Mouse (Mus musculus) heart, embryonic 14.5 days (tissue): Measurements from ENCODE around the gene Cebpz. TPM values are rescaled to one million over a fixed set of nuclear protein-coding genes. Genes with fewer than 3 reads are reported as not detected.

ENCODE experiments used
- ATAC-seq: fragments of 200-750 bp; cut with Nextera tagmentation; 2 replicates; pipeline ENCODE4 v1.8.0; 2017; ENCODE audit warnings: low read depth, moderate TSS enrichment; ENCODE audit not compliant: insufficient number of reproducible peaks, insufficient read depth, low FRiP score
- H3K27ac ChIP-seq, 2 experiments: fragments of 200-500 bp in 1 of 2; fragments of 300-500 bp in 1 of 2; sonication (generic) in 1 of 2; replicated peaks in 1 of 2; 2 replicates each; pipeline ENCODE4 v1.5.1; 2012 to 2014; ENCODE audit warnings: low read depth in 2 of 2, low read length in 2 of 2, control low read depth in 1 of 2, mild to moderate bottlenecking in 1 of 2, mixed read lengths in 1 of 2; ENCODE audit not compliant: control insufficient read depth in 1 of 2, insufficient read depth in 1 of 2
- H3K27me3 ChIP-seq: fragments of 300-500 bp; sonication (generic); 2 replicates; pipeline ENCODE4 v1.6.1; 2014; ENCODE audit warnings: mild to moderate bottlenecking, low read length, control low read depth; ENCODE audit not compliant: control insufficient read depth, insufficient read depth
- H3K36me3 ChIP-seq: fragments of 300-500 bp; sonication (generic); 2 replicates; pipeline ENCODE4 v1.6.1; 2014; ENCODE audit warnings: mild to moderate bottlenecking, control low read depth, low read length, mixed read lengths; ENCODE audit not compliant: control insufficient read depth, insufficient read depth
- H3K4me1 ChIP-seq, 2 experiments: fragments of 200-500 bp in 1 of 2; fragments of 300-500 bp in 1 of 2; sonication (generic) in 1 of 2; 2 replicates each; pipeline ENCODE4 v1.6.1; 2012 to 2014; ENCODE audit warnings: low read length in 2 of 2, control low read depth in 1 of 2, mixed read lengths in 1 of 2; ENCODE audit not compliant: control insufficient read depth in 2 of 2, insufficient read depth in 2 of 2
- H3K4me2 ChIP-seq: fragments of 300-500 bp; sonication (generic); 2 replicates; pipeline ENCODE4 v1.6.1; 2014; ENCODE audit warnings: mild to moderate bottlenecking, low read length
- H3K4me3 ChIP-seq, 2 experiments: fragments of 200-500 bp in 1 of 2; fragments of 300-500 bp in 1 of 2; sonication (generic) in 1 of 2; 2 replicates each; pipeline ENCODE4 v1.5.1; 2012 to 2014; ENCODE audit warnings: low read length in 2 of 2, mild to moderate bottlenecking in 2 of 2, control low read depth in 1 of 2, low read depth in 1 of 2, moderate library complexity in 1 of 2; ENCODE audit not compliant: control insufficient read depth in 1 of 2, insufficient read depth in 1 of 2
- H3K9ac ChIP-seq: fragments of 300-500 bp; sonication (generic); 2 replicates; pipeline ENCODE4 v1.6.1; 2014; ENCODE audit warnings: mild to moderate bottlenecking, low read length
- H3K9me3 ChIP-seq: fragments of 300-500 bp; sonication (generic); 2 replicates; pipeline ENCODE4 v1.6.1; 2016; ENCODE audit warnings: low read length, control low read depth; ENCODE audit not compliant: control insufficient read depth
- WGBS: fragments of 180-500 bp; shearing (Covaris S2); extraction: QIAGEN DNeasy Blood & Tissue Kit; methylation state at CpG from one replicate; pipeline ENCODE4 v1.1.7; 2014; 5-methylcytosine and 5-hydroxymethylcytosine counted together
- polyA plus RNA-seq: library from polyadenylated mRNA; unstranded; fragments of >200 nt; fragmentation: Nextera tagmentation; extraction: Ambion mirVana; gene quantifications from 2 replicates; pipeline ENCODE4 v1.2.1, GENCODE M21; 2014

The Cebpz gene
- polyA plus RNA-seq, 1 experiment from 2014 or later = 37.4 TPM

DNA sequence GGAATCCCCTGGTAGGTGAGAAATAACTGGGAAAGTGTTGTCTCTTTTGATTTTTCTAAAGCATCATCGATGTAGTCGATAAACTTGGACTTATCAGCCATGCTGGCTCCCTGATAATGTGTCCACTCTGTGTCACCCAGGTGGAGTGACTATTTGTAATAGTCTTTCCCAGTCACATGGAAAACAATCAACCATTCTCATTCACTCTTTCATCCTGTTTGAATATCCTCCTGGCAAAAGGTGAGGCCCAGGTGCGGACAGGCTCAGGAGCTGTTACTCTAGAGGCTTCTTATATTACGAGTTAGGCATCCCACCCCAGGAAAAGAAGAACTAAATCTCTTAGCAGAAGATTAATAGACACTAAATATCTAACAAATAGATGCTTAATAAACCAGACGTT, 30.0 kb downstream of the Cebpz start, which contains the start of gene Sult6b1:
Sult6b1 (minus strand) TSS at position 101 of the 400 bp plus-strand sequence.
- no peaks in the 10 kb centered on the region for H3K36me3 ChIP-seq
- no peak within 1 kb of the TSS for H3K4me2 ChIP-seq
- WGBS = 78% methylated on average over 5 of the region's 5 CpGs
- no peak within 1 kb of the TSS for H3K9ac ChIP-seq
- H3K4me3 ChIP-seq = no peak within 1 kb of the TSS
- no peaks in the 10 kb centered on the region for H3K9me3 ChIP-seq
- ATAC-seq = no peak
- H3K27ac ChIP-seq = no peak within 1 kb of the TSS
- H3K4me1 ChIP-seq = no peaks in the 10 kb centered on the region
- H3K27me3 ChIP-seq = no peaks in the 10 kb centered on the region

DNA sequence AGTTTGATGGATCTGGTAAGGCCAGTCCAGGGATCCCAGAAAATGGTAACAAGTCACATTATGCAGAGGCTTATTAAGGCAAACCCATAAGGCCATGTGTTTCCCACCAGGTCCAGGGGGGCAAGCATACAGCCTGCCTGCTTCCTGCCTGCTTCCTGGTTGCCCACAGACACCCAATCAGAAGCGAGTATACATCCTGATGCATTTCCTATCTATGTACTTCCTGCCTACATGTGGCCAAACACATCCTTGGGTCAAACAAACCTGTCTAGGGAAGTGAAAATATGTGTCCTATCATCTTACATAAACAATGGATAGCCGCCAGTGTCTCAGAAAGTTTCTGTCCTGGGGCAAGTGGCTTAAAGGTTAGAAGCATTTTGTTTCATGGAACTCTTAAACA, 33.7 kb downstream of the Cebpz start:
- no peaks in the 10 kb centered on the region for H3K36me3 ChIP-seq
- H3K4me1 ChIP-seq = no peaks in the 10 kb centered on the region
- ATAC-seq = no peak
- no peak overlapping the region for H3K27ac ChIP-seq
- no peaks in the 10 kb centered on the region for H3K27me3 ChIP-seq
- H3K9ac ChIP-seq = no peak overlapping the region
- no peak overlapping the region for H3K4me3 ChIP-seq
- H3K4me2 ChIP-seq = no peak overlapping the region
- H3K9me3 ChIP-seq = no peaks in the 10 kb centered on the region
- WGBS = 79% methylated on average over 2 of the region's 2 CpGs

DNA sequence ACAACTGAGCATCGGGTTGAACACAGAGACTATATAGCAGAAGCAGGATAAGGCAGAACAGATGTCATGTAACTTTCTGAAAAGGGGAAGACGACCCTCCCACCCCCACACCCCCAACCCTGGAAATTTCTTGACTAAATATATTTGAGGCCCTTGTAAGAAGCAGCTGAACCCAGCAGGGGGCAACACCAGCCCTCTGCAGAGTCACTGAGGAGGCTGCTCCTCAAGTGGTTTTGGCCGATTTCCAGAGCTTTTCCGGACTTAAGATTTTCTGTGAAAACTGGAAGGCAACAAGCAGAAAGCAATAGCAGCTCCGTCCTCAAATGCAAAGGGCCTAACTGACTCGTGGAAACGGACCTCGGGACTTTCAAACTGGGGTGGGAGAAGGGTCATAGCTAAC, 41.5 kb downstream of the Cebpz start:
- H3K36me3 ChIP-seq = no peaks in the 10 kb centered on the region
- H3K27me3 ChIP-seq = no peaks in the 10 kb centered on the region
- H3K4me2 ChIP-seq = peak overlapping the region; percentile 56
- peak overlapping the region; percentile 19 to 30 for H3K4me3 ChIP-seq
- peak overlapping the region; percentile 47; the same call in 1 of the 2 replicates for H3K9ac ChIP-seq
- H3K4me1 ChIP-seq = no peaks in the 10 kb centered on the region; a peak in 2 of 4 replicates
- no peak for ATAC-seq
- 26% methylated on average over 8 of the region's 8 CpGs for WGBS
- no peak overlapping the region for H3K27ac ChIP-seq
- H3K9me3 ChIP-seq = no peaks in the 10 kb centered on the region

DNA sequence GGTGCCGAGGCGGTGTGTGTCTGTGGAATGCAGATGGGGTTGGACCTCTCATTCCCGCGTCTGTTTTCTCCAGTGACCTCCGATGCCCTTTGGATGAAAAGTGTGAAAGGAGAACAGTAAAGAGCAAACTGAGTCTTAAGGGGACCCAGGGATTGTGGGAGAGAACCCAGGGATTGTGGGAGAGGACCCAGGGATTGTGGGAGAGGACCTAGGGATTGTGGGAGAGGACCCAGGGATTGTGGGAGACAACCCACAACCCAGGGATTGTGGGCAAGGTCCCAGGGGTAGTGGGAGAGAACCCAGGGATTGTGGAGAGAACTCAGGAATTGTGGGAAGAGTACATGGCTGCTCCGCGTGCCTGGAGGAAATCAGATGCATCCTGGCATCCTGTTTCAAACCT, 41.9 kb downstream of the Cebpz start:
- Histone ChIP-seq H3K4me1 (no peaks in the 10 kb centered on the region; a peak in 2 of 4 replicates), H3K9me3 (no peaks in the 10 kb centered on the region), H3K27ac (no peak overlapping the region), H3K27me3 (no peaks in the 10 kb centered on the region), H3K36me3 (no peaks in the 10 kb centered on the region), H3K4me2 (0 out of 2 replicates have a peak overlapping the region, but pooled peaks have one; percentile 56), H3K4me3 (no peak overlapping the region), H3K9ac (no peak overlapping the region)
- WGBS = 76% methylated on average over 7 of the region's 7 CpGs
- ATAC-seq = no peak

DNA sequence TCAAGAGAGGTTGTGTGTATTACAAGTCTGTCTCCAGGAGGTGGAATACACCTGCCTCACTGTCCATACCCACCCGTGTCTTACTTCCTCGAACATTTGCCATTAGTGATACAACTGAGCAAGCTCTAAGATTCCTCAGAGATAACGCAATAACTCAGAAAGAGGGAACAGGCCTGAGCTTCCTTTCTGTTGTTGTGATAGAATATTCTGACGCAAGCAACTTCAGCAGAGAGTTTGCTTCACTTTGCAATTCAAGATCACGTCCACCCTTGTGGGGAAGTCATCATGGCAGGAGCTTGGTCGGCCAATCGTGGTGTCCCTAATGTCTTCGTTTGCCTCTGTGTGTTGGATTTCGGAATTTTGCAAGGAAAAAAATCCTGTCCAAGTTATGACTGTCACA, 45.8 kb downstream of the Cebpz start:
- Histone ChIP-seq H3K9ac (no peak overlapping the region), H3K4me1 (no peaks in the 10 kb centered on the region; a peak in 2 of 4 replicates), H3K36me3 (no peaks in the 10 kb centered on the region), H3K4me2 (no peak overlapping the region), H3K27me3 (no peaks in the 10 kb centered on the region), H3K4me3 (no peak overlapping the region), H3K9me3 (no peaks in the 10 kb centered on the region), H3K27ac (no peak overlapping the region)
- no peak for ATAC-seq
- 76% methylated on average over 9 of the region's 9 CpGs for WGBS

GRCm38 (mm10) chr17:78889184-78889583, 47.7 kb downstream of the Cebpz start:
- H3K4me2 ChIP-seq = no peak overlapping the region
- H3K27me3 ChIP-seq = no peaks in the 10 kb centered on the region
- H3K36me3 ChIP-seq = no peaks in the 10 kb centered on the region
- H3K4me1 ChIP-seq = no peaks in the 10 kb centered on the region
- no peak overlapping the region for H3K4me3 ChIP-seq
- H3K9me3 ChIP-seq = no peaks in the 10 kb centered on the region
- 45% methylated on average over 3 of the region's 3 CpGs for WGBS
- no peak overlapping the region for H3K27ac ChIP-seq
- H3K9ac ChIP-seq = no peak overlapping the region
- no peak for ATAC-seq

DNA sequence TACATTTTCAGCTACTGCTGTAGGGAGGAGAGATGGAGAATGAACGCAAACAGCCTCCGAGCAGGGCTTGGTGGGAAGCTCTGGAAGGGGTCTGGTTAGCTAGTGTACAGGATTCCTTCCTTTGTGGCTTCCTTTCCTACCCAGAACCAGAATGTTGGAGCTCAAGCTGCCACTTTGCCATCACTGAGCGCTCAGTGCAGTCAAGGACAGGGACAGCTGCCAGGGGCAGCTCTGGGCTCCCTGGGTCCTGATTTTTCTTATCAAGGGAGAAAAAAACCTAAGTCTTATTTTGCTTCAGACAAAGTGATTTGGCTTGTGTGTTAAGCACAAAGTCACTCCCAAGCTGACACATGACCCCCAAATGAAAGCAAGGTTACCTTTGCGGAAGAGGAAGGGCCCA, 48.3 kb downstream of the Cebpz start:
- no peaks in the 10 kb centered on the region for H3K4me1 ChIP-seq
- no peak overlapping the region for H3K27ac ChIP-seq
- H3K9ac ChIP-seq = no peak overlapping the region
- no peaks in the 10 kb centered on the region for H3K9me3 ChIP-seq
- no peaks in the 10 kb centered on the region for H3K27me3 ChIP-seq
- ATAC-seq = no peak
- no peak overlapping the region for H3K4me2 ChIP-seq
- WGBS = 84% methylated on average over 4 of the region's 4 CpGs
- H3K36me3 ChIP-seq = no peaks in the 10 kb centered on the region
- no peak overlapping the region for H3K4me3 ChIP-seq
